Mouse (Mus musculus) yolk sac, embryonic 10.5 days (tissue): ENCODE data around the gene Rffl.
"Not testable (repeated sequence)": the region's sequence is repeated elsewhere in the genome, so short reads cannot be mapped to it uniquely, and the experiment has no call there.

Experiments
- DNase-seq: peaks from one replicate; pipeline ENCODE4 v3.0.0-alpha.2; 2017; ENCODE audit warnings: low spot score

Rffl gene

GRCm38 (mm10) chr11:82845415-82846078 lies 25.5 kb downstream of the Rffl start:
- peak; percentile 83 for DNase-seq

GRCm38 (mm10) chr11:82844771-82845414 lies 26.1 kb downstream of the Rffl start:
- no peak for DNase-seq

- DNase-seq, result no peak
Measured at GRCm38 (mm10) chr11:82838511-82838910, 32.5 kb downstream of the Rffl start.

GRCm38 (mm10) chr11:82837848-82838247 lies 33.2 kb downstream of the Rffl start:
- DNase-seq, result no peak

- no peak for DNase-seq
Measured at GRCm38 (mm10) chr11:82837192-82837591, 33.8 kb downstream of the Rffl start.

GRCm38 (mm10) chr11:82835616-82836432 lies 35.2 kb downstream of the Rffl start:
- no peak for DNase-seq

- not testable (repeated sequence) for DNase-seq
Measured at GRCm38 (mm10) chr11:82834359-82834758, 36.7 kb downstream of the Rffl start.

GRCm38 (mm10) chr11:82833929-82834328 lies 37.1 kb downstream of the Rffl start:
- DNase-seq, result no peak

- DNase-seq, result not testable (repeated sequence)
Measured at GRCm38 (mm10) chr11:82832402-82832801, 38.6 kb downstream of the Rffl start.

GRCm38 (mm10) chr11:82831008-82831893 lies 39.8 kb downstream of the Rffl start:
- DNase-seq, result no peak

- no peak for DNase-seq
Measured at GRCm38 (mm10) chr11:82826818-82827217, 44.2 kb downstream of the Rffl start.

- DNase-seq, result peak; percentile 68
Measured at GRCm38 (mm10) chr11:82820788-82821456, 50.1 kb downstream of the Rffl start.

GRCm38 (mm10) chr11:82819350-82819749 lies 51.7 kb downstream of the Rffl start:
- peak; percentile 67 for DNase-seq

GRCm38 (mm10) chr11:82808485-82808884 lies 62.5 kb downstream of the Rffl start:
- DNase-seq, result no peak

GRCm38 (mm10) chr11:82807370-82807769 lies 63.6 kb downstream of the Rffl start:
- no peak for DNase-seq

- DNase-seq, result no peak
Measured at GRCm38 (mm10) chr11:82806656-82807055, 64.4 kb downstream of the Rffl start.

- DNase-seq, result no peak
Measured at GRCm38 (mm10) chr11:82783453-82783852, 87.6 kb downstream of the Rffl start.

GRCm38 (mm10) chr11:82782197-82782596 lies 88.8 kb downstream of the Rffl start:
- DNase-seq, result no peak

- DNase-seq, result peak; percentile 92
Measured at GRCm38 (mm10) chr11:82780983-82781903, 89.8 kb downstream of the Rffl start, which contains the start of gene Lig3. TSS of gene Lig3 (plus strand) at chr11:82781108.

GRCm38 (mm10) chr11:82780134-82780533 lies 90.9 kb downstream of the Rffl start:
- no peak for DNase-seq
